Mouse (Mus musculus): Measurements from ENCODE around the gene Ccdc82.

DNA sequence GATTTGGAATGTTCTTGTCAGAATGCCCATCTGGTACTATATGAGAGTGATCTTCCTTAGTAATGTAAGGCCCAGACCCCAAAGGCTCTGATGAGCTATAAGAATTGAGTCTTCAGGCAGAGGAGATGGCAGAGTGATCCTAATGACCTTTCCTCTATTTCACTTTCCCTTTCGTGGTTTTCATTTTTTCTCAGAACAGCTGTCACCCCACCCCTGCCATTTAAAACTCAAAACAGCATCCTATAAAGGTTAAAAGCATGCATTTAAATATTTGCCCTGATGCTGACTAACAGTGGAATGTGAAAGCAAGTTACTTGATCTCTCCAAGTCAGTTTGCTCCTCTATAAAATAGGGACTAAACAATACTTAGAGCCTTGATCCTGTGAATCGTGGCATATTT is 40.7 kb downstream of the Ccdc82 start:
- TF ChIP-seq CTCF (conservative IDR thresholded peaks at IDR 0.05 in 1 of 2, IDR thresholded peaks at IDR 0.05 in 1 of 2; ENCODE audit: low read depth in 2 of 2, low read length in 2 of 2) (no peak), USF1 (IDR thresholded peaks at IDR 0.05; ENCODE audit: low read depth, low read length) (no peak), NRF1 (IDR thresholded peaks at IDR 0.05; ENCODE audit: low read depth, low read length) (no peak), RCOR1 (conservative IDR thresholded peaks at IDR 0.05; ENCODE audit: low read depth, low read length) (no peak)
